Mouse (Mus musculus): ENCODE results near the gene Zwilch.

GRCm38 (mm10) chr9:64098282-64098681 is 74.6 kb downstream of the Zwilch start:
- TF ChIP-seq CTCF (conservative IDR thresholded peaks at IDR 0.05; ENCODE audit: low read length) (no peak), POU5F1 (IDR thresholded peaks at IDR 0.05; ENCODE audit: borderline replicate concordance, low read length) (no peak)

Measured in E14TG2a.4 (cell line).